Mouse (Mus musculus) frontal cortex, adult 2 months (tissue): ENCODE data around the gene Yae1d1. TPM values are rescaled to one million over a fixed set of nuclear protein-coding genes. Genes with fewer than 3 reads are reported as not detected.
"Not testable (repeated sequence)": the region's sequence is repeated elsewhere in the genome, so short reads cannot be mapped to it uniquely, and the experiment has no call there.

ENCODE experiments used
- DNase-seq, 2 experiments: peaks; one replicate each; pipeline ENCODE4 v3.0.0; 2022; ENCODE audit warnings: low spot score in 1 of 2; ENCODE audit errors: extremely low spot score in 1 of 2
- polyA plus RNA-seq: library from polyadenylated mRNA; depleted of rRNA; stranded (reverse); fragments of >200 nt; gene quantifications from 2 replicates; pipeline ENCODE4 v1.2.3, GENCODE M21; 2012; rRNA removed

Yae1d1 gene
- 24.8 and 28.1 TPM in 2 replicates for polyA plus RNA-seq

GRCm38 (mm10) chr13:17992697-17993514, at the start of gene Yae1d1:
Gene Yae1d1 (minus strand): TSS chr13:17993349.
- peak; percentile 46 to 91 for DNase-seq

DNA sequence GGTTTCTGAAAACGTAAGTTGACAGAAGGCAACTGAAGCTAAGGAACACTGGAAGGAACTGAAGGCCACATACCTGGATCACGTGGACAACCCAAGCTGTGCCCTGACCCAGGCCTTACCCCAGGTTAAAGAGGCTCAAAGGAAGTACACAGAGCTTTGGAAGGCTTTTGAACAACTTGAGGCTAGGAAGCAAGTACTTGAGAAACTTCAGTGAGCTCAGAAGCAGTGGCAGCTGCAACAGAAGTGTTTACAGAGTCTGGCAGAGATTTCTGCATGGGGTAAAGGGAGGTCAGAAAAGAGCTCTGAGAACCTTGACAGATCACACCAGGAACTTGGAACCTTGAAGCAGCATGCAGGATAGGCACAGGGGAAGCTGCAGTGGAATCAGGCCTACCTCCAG, 45.7 kb upstream of the Yae1d1 start:
- DNase-seq = no peak

DNA sequence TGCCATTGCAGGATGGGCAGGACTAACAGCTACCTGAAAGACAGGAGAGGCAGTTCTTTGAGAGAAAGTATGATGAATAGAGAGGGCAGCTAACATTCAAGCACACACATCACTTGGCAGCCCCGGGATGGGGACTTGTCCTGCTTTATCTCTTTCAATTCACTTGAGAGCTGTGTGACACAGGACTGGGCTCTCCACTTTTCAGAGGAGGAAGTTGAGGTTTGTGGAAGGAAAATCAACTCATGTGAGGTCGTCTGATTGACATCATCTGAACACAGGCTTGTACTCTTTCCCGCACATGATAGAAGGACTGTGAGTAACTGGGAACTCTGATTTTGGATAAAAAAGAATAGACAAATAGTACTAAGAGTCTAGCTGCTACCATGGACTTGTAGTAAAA, 23.5 kb upstream of the Yae1d1 start:
- DNase-seq = no peak

- peak; percentile 20 to 35 for DNase-seq
Observed at GRCm38 (mm10) chr13:18013205-18013604, 20.1 kb upstream of the Yae1d1 start.

- DNase-seq = no peak
Observed at GRCm38 (mm10) chr13:18011055-18011454, 17.9 kb upstream of the Yae1d1 start.

- no peak for DNase-seq
Observed at GRCm38 (mm10) chr13:17993515-17993847, 332 bp upstream of the Yae1d1 start.

DNA sequence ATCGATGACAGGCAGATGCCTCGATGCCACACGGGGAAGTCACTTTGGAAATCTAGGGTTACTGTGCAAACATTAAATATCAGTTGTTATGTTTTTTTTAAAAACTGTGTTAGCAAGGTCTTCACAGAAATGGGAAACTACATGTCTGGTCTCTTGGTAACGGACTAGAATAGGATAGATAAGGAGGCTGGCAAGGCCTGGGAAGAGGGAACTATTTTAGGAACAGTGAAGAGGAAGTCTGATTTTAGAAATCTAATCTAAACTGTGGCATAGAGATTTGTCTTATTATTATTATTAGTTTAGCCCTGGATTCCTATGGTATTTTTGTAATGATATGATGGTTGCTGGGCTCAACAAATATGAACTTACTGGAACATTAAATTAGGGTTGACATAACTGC, 1.1 kb downstream of the Yae1d1 start:
- no peak for DNase-seq

- DNase-seq = peak in 1 of 2 experiments; percentile 79
Observed at GRCm38 (mm10) chr13:17983194-17983593, 10.0 kb downstream of the Yae1d1 start.

DNA sequence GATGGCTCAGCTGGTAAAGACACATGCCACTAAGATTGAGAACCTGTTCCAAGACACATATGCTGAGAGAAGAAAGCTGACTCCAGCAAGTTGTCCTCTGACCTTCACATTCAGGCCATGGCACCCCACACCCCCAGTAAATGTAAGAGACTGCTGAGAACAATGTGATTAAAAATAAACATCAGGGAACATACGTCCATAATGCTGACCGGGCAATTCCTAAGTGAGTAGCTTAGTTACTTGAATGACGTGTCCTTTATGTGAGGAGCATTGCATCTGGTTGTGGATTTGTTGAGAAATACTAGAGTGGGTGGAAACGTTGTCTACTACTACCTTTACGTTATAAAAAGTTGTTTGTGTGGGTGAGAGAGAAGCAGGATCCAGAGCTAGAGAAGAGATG, 10.5 kb downstream of the Yae1d1 start:
- DNase-seq = no peak

DNA sequence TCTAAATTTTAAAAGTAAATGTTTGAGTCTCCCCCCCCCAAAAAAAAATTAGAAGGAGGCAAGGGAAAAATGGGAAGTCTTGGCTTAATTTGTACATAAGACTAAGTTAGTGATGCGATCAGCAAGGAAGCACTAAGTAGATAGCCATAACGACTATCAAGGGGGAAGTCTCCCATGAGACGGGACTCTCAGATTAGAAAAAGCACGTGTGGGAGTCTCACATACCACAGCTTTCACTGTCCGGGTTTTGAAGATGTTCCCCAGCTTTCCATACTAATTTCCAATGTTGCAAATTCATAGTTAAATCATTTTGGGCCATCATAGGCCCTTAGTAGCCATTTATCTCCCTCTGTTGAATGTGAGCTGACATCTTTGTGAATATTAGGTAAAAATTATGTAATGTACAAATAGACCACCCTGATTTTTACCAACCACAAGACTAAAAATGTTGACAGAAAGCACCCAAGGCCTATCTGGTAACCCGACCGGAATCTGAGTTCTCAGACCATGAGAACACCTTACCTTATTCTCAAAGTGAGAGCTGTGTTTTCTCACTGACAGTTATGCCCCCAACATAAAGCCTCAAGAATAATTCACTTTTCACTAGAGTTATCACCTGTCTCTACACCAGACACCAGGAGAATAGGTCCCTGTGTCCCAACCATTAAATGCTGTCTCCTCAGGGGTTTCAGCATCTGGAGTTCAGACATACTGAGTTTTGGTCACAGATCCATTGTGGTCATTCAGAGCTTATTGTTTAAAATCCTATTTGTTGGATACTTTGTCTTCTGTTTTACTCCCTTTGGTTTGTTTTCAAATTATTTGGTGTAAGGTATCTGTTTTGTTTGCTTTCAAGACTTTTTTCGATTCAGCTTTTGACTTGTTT, 16.1 kb downstream of the Yae1d1 start:
- DNase-seq = no peak

- DNase-seq = no peak
Observed at GRCm38 (mm10) chr13:17975891-17976290, 17.3 kb downstream of the Yae1d1 start.

DNA sequence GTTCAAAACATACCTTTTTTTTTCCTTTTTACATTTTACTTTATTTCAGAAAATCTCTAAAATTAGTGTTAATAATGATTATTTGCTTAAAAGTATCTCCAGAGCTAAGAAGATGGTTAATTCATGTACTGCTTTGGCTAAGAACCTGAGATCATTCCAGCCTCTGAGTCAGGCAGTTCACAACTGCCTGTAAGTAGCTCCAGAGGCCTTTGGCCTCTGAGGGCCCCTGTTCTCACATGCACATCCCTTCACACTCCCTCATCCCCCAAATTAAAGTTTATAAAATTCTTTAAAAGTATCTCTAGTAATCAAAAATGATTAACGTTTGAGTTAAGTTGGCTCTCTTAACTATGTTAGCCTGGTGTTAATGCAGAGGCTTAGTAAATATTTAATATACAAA, 17.7 kb downstream of the Yae1d1 start:
- DNase-seq = no peak

- no peak for DNase-seq
Observed at GRCm38 (mm10) chr13:17974734-17975133, 18.4 kb downstream of the Yae1d1 start.

DNA sequence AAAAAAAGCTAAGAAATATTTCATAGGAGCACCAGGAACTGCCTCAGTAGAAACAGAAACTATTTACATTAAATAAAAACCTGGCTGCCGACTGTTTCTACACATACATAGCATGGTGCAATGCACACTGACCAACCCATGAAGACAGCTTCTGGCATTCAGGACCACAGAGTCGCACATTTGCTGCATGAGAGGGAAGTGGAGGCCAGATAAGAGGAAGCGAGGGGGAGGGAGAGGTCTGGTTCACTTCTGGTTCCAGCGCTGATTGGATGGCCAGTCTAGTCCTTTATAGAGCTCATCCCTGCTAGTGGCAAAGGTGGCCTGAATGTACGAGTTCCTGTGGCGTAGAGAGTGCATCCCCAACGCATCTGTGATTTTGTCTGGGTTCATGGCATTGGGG, 32.5 kb downstream of the Yae1d1 start:
- DNase-seq = no peak

GRCm38 (mm10) chr13:17954282-17954681, 38.9 kb downstream of the Yae1d1 start:
- DNase-seq = no peak

DNA sequence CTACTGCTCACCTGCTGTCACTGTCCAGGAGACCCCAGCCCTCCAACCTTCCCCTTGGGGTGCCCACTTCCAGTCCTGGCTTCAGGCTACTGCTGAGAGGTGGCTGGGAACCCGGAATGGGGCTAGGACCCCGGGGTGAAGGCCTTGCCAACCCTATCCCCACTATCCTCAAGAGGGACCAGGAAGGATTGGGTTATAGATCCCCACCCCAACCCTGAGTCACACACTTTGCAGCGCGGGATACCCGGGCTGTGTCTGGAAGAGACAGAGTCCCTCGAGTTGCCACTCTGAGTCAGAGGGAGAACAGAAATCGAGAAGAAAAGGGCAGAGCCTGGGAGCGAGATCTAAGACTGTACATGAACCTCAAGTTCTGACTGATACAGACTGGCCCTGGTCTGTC, 42.6 kb downstream of the Yae1d1 start:
- not testable (repeated sequence) for DNase-seq

GRCm38 (mm10) chr13:17949555-17949954, 43.6 kb downstream of the Yae1d1 start:
- no peak for DNase-seq

DNA sequence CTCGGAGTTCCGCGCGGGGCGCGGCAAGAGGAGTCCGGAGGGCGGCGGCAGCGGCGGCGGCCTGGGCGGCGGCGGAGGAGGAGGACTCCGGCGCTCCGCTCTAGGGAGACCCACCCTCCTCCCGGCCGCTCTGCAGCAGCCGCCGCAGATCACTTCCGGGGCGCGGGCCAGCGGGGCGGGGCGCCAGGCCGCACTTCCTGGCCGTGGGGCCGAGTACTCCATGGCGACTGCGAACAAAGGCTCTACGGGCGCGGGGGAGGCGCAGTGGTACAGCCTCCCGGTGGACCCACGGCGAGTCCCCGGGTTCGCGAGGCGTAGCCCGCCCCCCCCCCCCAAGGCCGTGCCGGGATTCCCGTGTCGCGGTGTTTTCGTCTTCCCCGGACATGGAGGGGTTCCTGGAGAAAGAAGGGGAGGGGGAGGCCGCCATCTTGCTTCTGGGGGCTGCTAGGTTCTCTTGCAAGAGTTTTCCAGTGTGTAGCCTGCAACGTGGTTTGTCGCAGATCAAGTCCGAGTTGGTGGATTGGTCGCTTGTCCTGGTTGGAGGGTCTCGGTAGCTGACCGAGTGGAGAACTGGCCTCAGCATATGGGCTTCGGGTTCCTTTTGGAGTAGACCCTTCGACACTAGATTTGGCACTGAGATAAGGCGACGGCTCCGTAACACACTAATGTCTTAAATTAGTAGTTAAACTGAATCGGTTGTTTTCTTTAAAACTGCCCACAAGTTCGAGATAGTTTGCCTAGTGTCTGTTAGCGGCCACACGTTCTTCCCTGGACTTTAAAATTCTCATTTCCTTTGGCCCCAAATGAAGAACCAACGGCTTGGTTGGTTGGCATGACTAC, 48.9 kb downstream of the Yae1d1 start, which contains the start of gene Rala:
TSS of gene Rala (minus strand) at position 162 of the 840 bp plus-strand sequence.
- DNase-seq = peak; percentile 73 to 94

DNA sequence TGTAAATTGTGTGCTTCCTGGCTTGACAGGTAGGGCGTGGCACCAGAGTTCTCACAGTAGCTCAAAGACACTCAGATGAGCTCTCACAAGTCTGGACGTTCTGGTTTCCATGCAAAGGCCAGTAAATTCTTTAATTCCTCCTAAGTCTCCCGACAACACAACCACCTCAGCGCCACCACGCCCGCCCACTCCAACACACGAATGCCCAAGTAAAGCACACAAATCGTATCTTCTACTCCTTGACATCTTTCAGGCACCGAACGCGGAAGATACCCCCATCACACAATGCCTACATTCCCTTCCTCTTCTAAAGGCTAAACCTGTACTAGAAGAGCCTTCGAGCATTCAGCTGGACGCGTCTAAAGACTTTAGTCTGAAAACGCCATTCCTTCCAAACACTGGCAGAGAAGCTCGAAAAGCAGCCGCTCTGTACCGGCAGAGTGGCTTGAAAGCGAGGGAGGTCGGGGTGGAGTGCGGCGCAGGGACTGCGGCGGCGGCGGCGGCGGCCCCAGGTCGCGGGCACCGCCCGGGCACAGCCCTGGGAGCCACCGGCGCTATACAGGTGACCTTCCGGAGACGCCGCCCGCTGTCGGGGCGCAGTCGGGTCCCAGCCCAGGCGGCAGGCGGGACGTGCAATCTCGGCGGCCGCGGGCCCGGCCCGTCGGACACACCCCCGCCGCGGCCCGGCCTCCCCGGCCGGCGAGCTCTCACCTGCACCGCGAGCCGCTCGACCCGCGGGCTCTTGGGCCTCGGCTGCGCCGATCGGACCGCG, 49.7 kb downstream of the Yae1d1 start:
- DNase-seq = peak in 1 of 2 experiments; percentile 32

GRCm38 (mm10) chr13:17942338-17942737, 50.8 kb downstream of the Yae1d1 start:
- no peak for DNase-seq
